Mouse (Mus musculus) neural tube, embryonic 10.5 days (tissue): ENCODE measurements around the gene Ripor3.

Source experiments
- DNase-seq: peaks from one replicate; pipeline ENCODE4 v3.0.0-alpha.2; 2017; ENCODE audit warnings: low spot score; ENCODE audit errors: extremely low spot score

Gene Ripor3

GRCm38 (mm10) chr2:167935956-167936355 lies 74.5 kb downstream of the Ripor3 start:
- DNase-seq, result no peak

DNA sequence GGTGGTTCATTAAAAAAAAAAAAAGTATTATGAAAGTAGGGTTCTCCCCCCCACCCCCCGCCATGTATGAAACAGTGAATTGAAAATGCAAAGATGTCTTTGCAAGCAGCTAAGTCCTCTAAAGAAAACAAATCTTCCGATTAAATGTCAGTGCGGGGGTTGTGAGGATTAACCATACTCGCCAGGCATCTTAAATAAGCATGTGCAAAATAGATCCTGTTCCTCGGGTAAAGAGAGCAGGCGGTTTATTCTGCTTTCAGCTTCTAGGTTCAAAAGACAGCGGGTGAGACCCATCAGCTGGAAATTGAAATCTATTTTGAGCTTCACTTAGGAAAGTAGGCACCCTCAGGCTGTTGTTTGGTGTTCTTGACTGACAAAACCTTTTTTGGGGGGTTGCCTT lies 77.0 kb downstream of the Ripor3 start:
- DNase-seq, result no peak

DNA sequence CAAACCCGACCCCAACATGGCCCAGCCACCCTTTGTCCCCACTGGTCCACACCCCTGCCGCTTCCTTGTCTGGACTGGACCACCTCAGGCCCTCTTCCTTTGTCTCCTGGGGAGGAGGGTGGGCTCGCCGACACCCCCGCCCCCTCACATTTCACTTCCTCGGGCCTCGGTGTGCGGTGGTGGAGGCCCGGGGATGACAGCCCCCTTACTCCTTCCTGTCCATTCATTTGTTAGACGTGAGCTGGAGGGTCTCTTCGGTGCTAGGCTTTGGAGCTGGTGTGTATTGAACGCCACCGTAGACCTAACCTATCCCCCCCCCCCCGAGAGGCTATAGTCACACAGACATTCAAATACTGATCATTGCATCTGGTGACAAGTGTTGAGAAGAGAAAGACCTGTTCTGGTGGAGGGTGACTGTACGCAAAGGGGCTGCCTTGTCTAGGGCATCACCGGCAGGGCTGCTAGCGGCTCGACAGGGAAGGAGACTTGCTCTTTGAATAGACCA lies 77.6 kb downstream of the Ripor3 start:
- peak; percentile 50 for DNase-seq

GRCm38 (mm10) chr2:167931985-167932726 lies 78.3 kb downstream of the Ripor3 start, which contains the start of gene Ptpn1:
Ptpn1 (plus strand) TSS chr2:167932057.
- DNase-seq, result peak; percentile 97

- DNase-seq, result no peak
These were observed 79.4 kb downstream of the Ripor3 start for GRCm38 (mm10) chr2:167930975-167931374.
